Mouse (Mus musculus) limb, embryonic 13.5 days (tissue): ENCODE measurements around the gene Fam205a2. TPM values are rescaled to one million over a fixed set of nuclear protein-coding genes. Genes with fewer than 3 reads are reported as not detected.
"Not testable (repeated sequence)": the region's sequence is repeated elsewhere in the genome, so short reads cannot be mapped to it uniquely, and the experiment has no call there.

ENCODE experiments used
- ATAC-seq: fragments of 200-750 bp; cut with Nextera tagmentation; 2 replicates; pipeline ENCODE4 v1.8.0; 2017; ENCODE audit warnings: low read depth, moderate number of reproducible peaks, moderate TSS enrichment; ENCODE audit not compliant: low FRiP score
- H3K27ac ChIP-seq: fragments of 300-500 bp; sonication (generic); 2 replicates; pipeline ENCODE4 v1.5.1; 2015; ENCODE audit warnings: inconsistent platforms, mild to moderate bottlenecking, moderate library complexity
- H3K27me3 ChIP-seq: fragments of 300-500 bp; sonication (generic); 2 replicates; pipeline ENCODE4 v1.6.1; 2015; ENCODE audit warnings: mild to moderate bottlenecking, inconsistent platforms
- H3K36me3 ChIP-seq: fragments of 300-500 bp; sonication (generic); 2 replicates; pipeline ENCODE4 v1.6.1; 2015; ENCODE audit warnings: inconsistent platforms, mild to moderate bottlenecking, moderate library complexity
- H3K4me1 ChIP-seq: fragments of 300-500 bp; sonication (generic); 2 replicates; pipeline ENCODE4 v1.6.1; 2015; ENCODE audit warnings: inconsistent platforms
- H3K4me2 ChIP-seq: fragments of 300-500 bp; sonication (generic); replicated peaks from 2 replicates; pipeline ENCODE4 v1.6.1; 2015; ENCODE audit warnings: inconsistent platforms, mild to moderate bottlenecking, moderate library complexity
- H3K4me3 ChIP-seq: fragments of 300-500 bp; sonication (generic); 2 replicates; pipeline ENCODE4 v1.5.1; 2015; ENCODE audit warnings: moderate library complexity, mild to moderate bottlenecking, inconsistent platforms
- H3K9ac ChIP-seq: fragments of 300-500 bp; sonication (generic); 2 replicates; pipeline ENCODE4 v1.6.1; 2015; ENCODE audit warnings: mild to moderate bottlenecking, inconsistent platforms
- H3K9me3 ChIP-seq: fragments of 300-500 bp; sonication (generic); 2 replicates; pipeline ENCODE4 v1.6.1; 2016; ENCODE audit warnings: inconsistent platforms
- WGBS: fragments of 180-500 bp; shearing (Covaris S2); methylation state at CpG from one replicate; pipeline ENCODE4 v1.1.7; 2015; 5-methylcytosine and 5-hydroxymethylcytosine counted together
- polyA plus RNA-seq: library from polyadenylated mRNA; unstranded; fragments of >200 nt; fragmentation: Nextera tagmentation; extraction: Ambion mirVana; gene quantifications from 2 replicates; pipeline ENCODE4 v1.2.1, GENCODE M21; 2015

Gene Fam205a2
- polyA plus RNA-seq: not detected in 2 replicates

DNA sequence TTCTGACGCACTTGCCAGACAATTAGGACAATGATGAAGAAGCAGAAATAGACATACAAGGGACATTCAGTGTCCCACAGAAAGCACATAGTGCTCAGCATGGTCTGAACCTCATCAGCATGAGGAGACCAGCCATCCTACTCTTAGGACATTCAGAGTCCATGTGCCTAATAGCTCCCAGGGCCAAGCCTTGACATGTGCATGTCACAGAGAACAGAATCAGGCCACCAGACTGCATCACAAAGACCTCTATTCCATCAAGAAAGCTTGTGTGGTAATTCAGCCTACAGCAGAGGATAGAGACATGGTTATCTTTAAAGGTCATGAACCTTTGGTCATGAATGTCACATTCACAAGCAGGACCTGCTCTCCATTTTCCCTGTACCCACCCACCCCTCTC lies at the start of gene Fam205a2:
Gene Fam205a2, minus strand, starts transcription at position 101 of the 400 bp plus-strand sequence.
- not testable (repeated sequence) for ATAC-seq, H3K9ac ChIP-seq, H3K4me1 ChIP-seq, H3K36me3 ChIP-seq, H3K4me3 ChIP-seq, H3K4me2 ChIP-seq, H3K27ac ChIP-seq, H3K27me3 ChIP-seq, H3K9me3 ChIP-seq
- no CpG with 5 or more reads among the region's 1 CpGs for WGBS

Other genes with a start within 250 kb of the Fam205a2 start
- gene Gm21953, start 233.9 kb downstream of the Fam205a2 start, polyA plus RNA-seq: not detected in 2 replicates
- gene Fam205a3, start 209.8 kb downstream of the Fam205a2 start, polyA plus RNA-seq: not detected in 2 replicates
- gene Gm21586, start 88.8 kb downstream of the Fam205a2 start, polyA plus RNA-seq: not detected in 2 replicates
- gene Gm2163, start 61.4 kb downstream of the Fam205a2 start, polyA plus RNA-seq: 0.13 and 0.17 TPM in 2 replicates
- gene Gm10591, start 84.0 kb upstream of the Fam205a2 start, polyA plus RNA-seq: not detected in 2 replicates
- 0.28 TPM in 1 of 2 replicates, not detected in the other for gene Gm2564, start 101.5 kb upstream of the Fam205a2 start, polyA plus RNA-seq
- not detected in 2 replicates for gene Ccl27b, start 127.1 kb upstream of the Fam205a2 start, polyA plus RNA-seq
- not detected in 2 replicates for gene Il11ra2, start 133.7 kb upstream of the Fam205a2 start, polyA plus RNA-seq
- gene 4930578G10Rik, start 207.4 kb upstream of the Fam205a2 start, polyA plus RNA-seq: not detected in 2 replicates
- gene Ccl19, start 228.4 kb upstream of the Fam205a2 start, polyA plus RNA-seq: not detected in 2 replicates
- gene Ccl21a, start 245.8 kb upstream of the Fam205a2 start, polyA plus RNA-seq: 21.6 and 28.1 TPM in 2 replicates